Mouse (Mus musculus): ENCODE data around the gene Olfr545. TPM values are rescaled to one million over a fixed set of nuclear protein-coding genes. Genes with fewer than 3 reads are reported as not detected.
"Not testable (repeated sequence)": the region's sequence is repeated elsewhere in the genome, so short reads cannot be mapped to it uniquely, and the experiment has no call there.

The Olfr545 gene
- polyA plus RNA-seq, 1 experiment from 2014 or later, result 0.09 TPM

DNA sequence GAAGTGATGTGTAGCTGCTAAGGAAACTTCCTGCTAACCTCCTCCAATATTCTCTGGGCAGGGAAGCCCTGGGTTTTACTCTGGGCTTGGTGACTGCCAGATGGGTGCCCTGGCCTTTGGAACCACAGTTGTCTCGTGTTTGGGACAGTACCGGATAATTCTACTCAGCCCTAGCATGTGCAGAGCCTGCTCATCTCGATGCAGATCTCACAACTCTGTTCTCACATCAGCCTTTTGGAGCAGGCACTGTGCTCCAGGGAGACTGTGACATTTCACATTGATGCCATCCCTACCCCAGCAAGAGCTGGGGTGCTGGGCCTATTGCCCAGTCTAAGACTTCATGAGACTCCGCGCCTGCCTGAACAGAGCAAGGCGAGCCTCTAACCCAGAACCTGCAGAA is 9.3 kb upstream of the Olfr545 start:
- Histone ChIP-seq H3K4me2 (no peak overlapping the region), H3K36me3 (no peaks in the 10 kb centered on the region), H3K9me3 (no peaks in the 10 kb centered on the region), H3K9ac (replicated peaks) (no peak overlapping the region), H3K4me3 (replicated peaks) (no peak overlapping the region), H3K27ac (no peak overlapping the region), H3K4me1 (replicated peaks) (peaks cover 5% of the 10 kb centered on the region; the same call in 1 of the 2 replicates), H3K27me3 (peaks cover 31% of the 10 kb centered on the region)
- no peak for ATAC-seq (ENCODE audit: insufficient number of reproducible peaks, insufficient read depth, low FRiP score, low TSS enrichment, low read depth)
- 93% methylated on average over 6 of the region's 6 CpGs for WGBS

DNA sequence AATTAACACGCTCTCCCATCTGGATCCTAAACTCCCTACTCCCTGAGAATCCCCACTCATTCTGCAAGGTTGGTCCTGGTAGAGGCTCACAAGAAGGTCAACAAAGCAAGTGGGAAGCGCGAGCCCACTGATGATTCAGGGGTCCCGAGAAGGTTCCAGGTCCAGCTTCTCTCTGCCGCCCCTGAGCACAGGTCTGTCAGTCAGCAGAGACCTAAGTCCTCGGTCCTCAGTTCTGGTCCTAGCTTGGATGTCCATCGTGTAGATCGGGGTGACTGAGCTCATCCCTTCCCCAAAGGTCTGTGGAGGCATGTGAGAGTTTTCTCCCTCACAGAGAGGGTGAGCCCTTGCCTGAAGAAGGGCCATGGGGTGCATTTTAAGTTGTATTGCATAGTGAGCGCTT is 8.7 kb upstream of the Olfr545 start:
- Histone ChIP-seq H3K36me3 (no peaks in the 10 kb centered on the region), H3K9ac (replicated peaks) (no peak overlapping the region), H3K4me1 (replicated peaks) (peaks cover 5% of the 10 kb centered on the region; the same call in 1 of the 2 replicates), H3K27me3 (peaks cover 28% of the 10 kb centered on the region), H3K27ac (no peak overlapping the region), H3K9me3 (no peaks in the 10 kb centered on the region), H3K4me3 (replicated peaks) (no peak overlapping the region), H3K4me2 (no peak overlapping the region)
- no peak for ATAC-seq (ENCODE audit: insufficient number of reproducible peaks, insufficient read depth, low FRiP score, low TSS enrichment, low read depth)
- 88% methylated on average over 9 of the region's 9 CpGs for WGBS

DNA sequence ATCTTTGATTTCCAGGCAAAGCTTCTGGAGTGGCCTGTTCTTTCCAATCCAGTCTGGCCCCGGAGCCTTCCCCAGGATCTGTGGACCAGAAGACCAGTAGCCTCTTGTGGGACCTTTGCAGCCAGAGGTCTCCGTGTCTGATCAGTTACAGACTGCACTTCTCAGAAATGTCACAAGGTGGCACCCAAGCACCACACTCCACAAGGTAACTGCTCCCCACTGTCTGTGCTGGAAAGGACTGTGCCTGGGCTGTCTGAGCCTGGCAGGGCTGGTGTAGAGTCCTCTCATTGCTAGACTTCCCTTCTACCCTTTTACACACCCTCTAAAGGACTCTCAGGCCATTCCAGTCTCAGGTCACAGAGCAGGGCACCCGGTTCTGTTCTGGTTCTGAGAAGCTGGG is 7.5 kb upstream of the Olfr545 start:
- peak; percentile 72; the same call in 1 of the 2 replicates for ATAC-seq (ENCODE audit: insufficient number of reproducible peaks, insufficient read depth, low FRiP score, low TSS enrichment, low read depth)
- H3K4me2 ChIP-seq, result no peak overlapping the region
- no peak overlapping the region for H3K4me3 ChIP-seq (replicated peaks)
- no peak overlapping the region for H3K9ac ChIP-seq (replicated peaks)
- no peaks in the 10 kb centered on the region for H3K36me3 ChIP-seq
- no peak overlapping the region for H3K27ac ChIP-seq
- WGBS, result 53% methylated on average over 3 of the region's 3 CpGs
- H3K27me3 ChIP-seq, result peaks cover 17% of the 10 kb centered on the region
- H3K9me3 ChIP-seq, result no peaks in the 10 kb centered on the region
- H3K4me1 ChIP-seq (replicated peaks), result no peaks in the 10 kb centered on the region

DNA sequence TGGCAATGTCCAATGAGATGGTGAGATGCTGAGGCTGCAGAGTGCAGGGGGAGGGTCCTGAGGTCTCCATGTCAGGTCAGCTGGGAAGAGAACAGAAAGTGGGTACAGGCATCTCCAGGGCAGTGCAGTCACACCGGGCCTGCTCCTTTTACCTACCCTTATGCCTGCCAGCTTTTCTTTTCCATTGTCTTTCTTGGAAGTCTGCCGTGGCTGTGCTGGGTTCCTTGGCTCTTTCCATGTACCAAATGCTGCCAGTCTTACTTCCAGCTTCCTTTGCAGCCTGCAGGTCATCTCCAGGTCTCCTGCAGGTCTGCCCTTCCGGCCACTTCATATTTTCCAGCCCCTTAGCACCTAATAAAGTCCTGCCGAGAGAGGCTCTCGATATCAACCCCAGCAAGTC is 2.6 kb upstream of the Olfr545 start:
- Histone ChIP-seq H3K4me2 (no peak overlapping the region), H3K4me3 (replicated peaks) (no peak overlapping the region), H3K27me3 (no peaks in the 10 kb centered on the region), H3K4me1 (replicated peaks) (no peaks in the 10 kb centered on the region), H3K9me3 (no peaks in the 10 kb centered on the region), H3K9ac (replicated peaks) (no peak overlapping the region), H3K36me3 (no peaks in the 10 kb centered on the region), H3K27ac (no peak overlapping the region)
- 65% methylated on average over 5 of the region's 5 CpGs for WGBS
- no peak for ATAC-seq (ENCODE audit: insufficient number of reproducible peaks, insufficient read depth, low FRiP score, low TSS enrichment, low read depth)

DNA sequence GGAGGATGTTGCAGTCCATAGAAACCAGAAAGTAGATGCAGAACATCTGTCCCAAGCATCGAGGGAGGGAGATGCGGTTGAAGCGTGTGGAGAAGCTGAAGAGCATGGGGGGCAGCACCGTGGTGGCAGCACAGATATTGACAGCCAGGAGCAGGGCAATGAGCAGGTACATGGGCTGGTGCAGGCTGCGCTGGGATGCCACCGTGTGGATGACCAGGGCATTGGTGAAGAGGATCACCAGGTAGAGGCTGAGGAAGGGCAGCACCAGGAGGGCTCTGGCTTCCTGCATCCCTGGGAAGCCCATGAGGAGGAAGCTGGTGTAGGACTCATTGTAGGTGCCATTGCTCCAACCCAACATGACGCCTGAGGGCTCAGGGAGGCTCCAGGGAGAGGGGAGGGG is 5.0 kb downstream of the Olfr545 start:
- not testable (repeated sequence) for H3K36me3 ChIP-seq; H3K27me3 ChIP-seq; H3K9ac ChIP-seq (replicated peaks); H3K4me3 ChIP-seq (replicated peaks); ATAC-seq (ENCODE audit: insufficient number of reproducible peaks, insufficient read depth, low FRiP score, low TSS enrichment, low read depth); H3K4me2 ChIP-seq; H3K27ac ChIP-seq; H3K4me1 ChIP-seq (replicated peaks); H3K9me3 ChIP-seq
- 44% methylated on average over 7 of the region's 7 CpGs for WGBS

DNA sequence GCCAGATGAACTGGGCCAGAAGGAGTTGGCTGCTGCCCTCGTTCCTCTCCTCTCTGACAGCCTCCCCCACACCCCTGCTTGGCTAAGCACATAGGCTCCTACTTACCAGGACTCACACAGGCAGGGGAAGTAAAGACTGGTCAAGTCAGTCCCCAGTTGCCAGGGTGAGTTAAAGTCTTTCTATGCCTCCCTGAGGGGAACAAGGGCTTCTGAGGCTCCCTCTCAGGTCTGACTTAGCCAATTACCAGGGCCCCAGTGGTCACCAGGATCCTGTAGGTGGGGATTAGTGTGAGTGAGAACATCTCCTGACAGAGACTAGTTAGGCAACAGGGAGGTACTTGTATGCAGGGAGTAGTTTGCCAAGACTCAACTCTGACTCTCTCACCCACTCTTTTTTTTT is 11.2 kb downstream of the Olfr545 start, which contains the start of gene Olfr544:
TSS of gene Olfr544 (minus strand) at position 153 of the 400 bp plus-strand sequence.
- Histone ChIP-seq H3K4me3 (replicated peaks) (no peak within 1 kb of the TSS), H3K9ac (replicated peaks) (no peak within 1 kb of the TSS), H3K27ac (no peak within 1 kb of the TSS), H3K4me1 (replicated peaks) (no peaks in the 10 kb centered on the region), H3K4me2 (no peak within 1 kb of the TSS), H3K9me3 (no peaks in the 10 kb centered on the region), H3K36me3 (no peaks in the 10 kb centered on the region), H3K27me3 (no peaks in the 10 kb centered on the region)
- no peak for ATAC-seq (ENCODE audit: insufficient number of reproducible peaks, insufficient read depth, low FRiP score, low TSS enrichment, low read depth)
- WGBS, result 40% methylated on average over 1 of the region's 1 CpGs

DNA sequence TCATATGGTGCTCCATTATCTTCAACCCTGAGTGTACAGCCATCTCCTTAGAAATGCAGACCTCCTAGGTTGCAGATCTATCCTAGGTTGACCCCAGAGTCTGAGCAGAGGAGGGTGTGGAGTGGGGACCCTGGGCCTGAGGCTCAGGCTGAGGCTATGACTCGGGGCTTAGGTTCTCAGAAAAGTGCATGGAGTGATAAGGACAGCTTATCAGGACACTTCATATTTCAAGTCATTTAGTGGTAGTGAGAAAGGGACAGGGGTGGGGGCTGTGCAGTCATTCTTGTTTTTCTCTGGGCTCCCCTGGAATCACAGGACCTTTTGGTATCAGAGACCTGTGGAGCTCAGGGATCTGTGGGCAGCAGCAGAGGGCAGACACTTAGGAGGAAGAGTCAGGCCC is 13.3 kb downstream of the Olfr545 start:
- no peaks in the 10 kb centered on the region for H3K4me1 ChIP-seq (replicated peaks)
- no peak for ATAC-seq (ENCODE audit: insufficient number of reproducible peaks, insufficient read depth, low FRiP score, low TSS enrichment, low read depth)
- H3K9ac ChIP-seq (replicated peaks), result no peak overlapping the region
- no peaks in the 10 kb centered on the region for H3K27me3 ChIP-seq
- H3K4me2 ChIP-seq, result no peak overlapping the region
- no peak overlapping the region for H3K4me3 ChIP-seq (replicated peaks)
- no peak overlapping the region for H3K27ac ChIP-seq
- H3K36me3 ChIP-seq, result no peaks in the 10 kb centered on the region
- no peaks in the 10 kb centered on the region for H3K9me3 ChIP-seq
- WGBS, result 63% methylated on average over 1 of the region's 1 CpGs

DNA sequence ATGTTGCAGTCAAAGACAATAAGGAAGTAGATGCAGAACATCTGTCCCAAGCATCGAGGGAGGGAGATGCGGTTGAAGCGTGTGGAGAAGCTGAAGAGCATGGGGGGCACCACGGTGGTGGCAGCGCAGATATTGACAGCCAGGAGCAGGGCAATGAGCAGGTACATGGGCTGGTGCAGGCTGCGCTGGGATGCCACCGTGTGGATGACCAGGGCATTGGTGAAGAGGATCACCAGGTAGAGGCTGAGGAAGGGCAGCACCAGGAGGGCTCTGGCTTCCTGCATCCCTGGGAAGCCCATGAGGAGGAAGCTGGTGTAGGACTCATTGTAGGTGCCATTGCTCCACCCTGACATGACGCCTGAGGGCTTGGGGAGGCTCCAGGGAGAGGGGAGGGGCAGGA is 14.6 kb downstream of the Olfr545 start:
- H3K4me1 ChIP-seq (replicated peaks); H3K27ac ChIP-seq; H3K9me3 ChIP-seq; H3K4me2 ChIP-seq; H3K27me3 ChIP-seq; H3K4me3 ChIP-seq (replicated peaks); ATAC-seq (ENCODE audit: insufficient number of reproducible peaks, insufficient read depth, low FRiP score, low TSS enrichment, low read depth); H3K36me3 ChIP-seq; H3K9ac ChIP-seq (replicated peaks): not testable (repeated sequence)
- WGBS, result 55% methylated on average over 8 of the region's 8 CpGs

DNA sequence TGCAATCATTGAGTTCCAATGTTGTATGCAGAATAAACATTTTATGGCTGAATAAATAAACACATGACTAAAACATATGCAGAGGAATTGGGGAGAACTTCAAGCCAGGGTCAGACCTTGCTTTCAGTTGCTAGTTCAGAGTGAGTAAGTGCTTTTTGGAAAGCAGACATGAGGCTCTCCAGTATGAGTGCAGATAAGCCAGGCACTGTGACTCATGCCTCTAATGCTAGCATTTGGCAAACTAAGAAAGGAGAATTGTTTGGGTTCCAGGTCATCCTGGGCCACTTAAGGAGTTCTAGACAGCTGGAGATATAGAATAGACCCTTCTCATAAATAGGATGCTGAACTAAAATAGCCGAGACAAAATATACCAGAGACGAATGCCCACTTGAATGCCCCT is 15.7 kb downstream of the Olfr545 start:
- WGBS, result 95% methylated on average over 2 of the region's 2 CpGs
- Histone ChIP-seq H3K27ac (no peak overlapping the region), H3K27me3 (no peaks in the 10 kb centered on the region), H3K4me1 (replicated peaks) (no peaks in the 10 kb centered on the region), H3K9me3 (no peaks in the 10 kb centered on the region), H3K36me3 (no peaks in the 10 kb centered on the region), H3K4me2 (no peak overlapping the region), H3K4me3 (replicated peaks) (no peak overlapping the region), H3K9ac (replicated peaks) (no peak overlapping the region)
- ATAC-seq (ENCODE audit: insufficient number of reproducible peaks, insufficient read depth, low FRiP score, low TSS enrichment, low read depth), result no peak

DNA sequence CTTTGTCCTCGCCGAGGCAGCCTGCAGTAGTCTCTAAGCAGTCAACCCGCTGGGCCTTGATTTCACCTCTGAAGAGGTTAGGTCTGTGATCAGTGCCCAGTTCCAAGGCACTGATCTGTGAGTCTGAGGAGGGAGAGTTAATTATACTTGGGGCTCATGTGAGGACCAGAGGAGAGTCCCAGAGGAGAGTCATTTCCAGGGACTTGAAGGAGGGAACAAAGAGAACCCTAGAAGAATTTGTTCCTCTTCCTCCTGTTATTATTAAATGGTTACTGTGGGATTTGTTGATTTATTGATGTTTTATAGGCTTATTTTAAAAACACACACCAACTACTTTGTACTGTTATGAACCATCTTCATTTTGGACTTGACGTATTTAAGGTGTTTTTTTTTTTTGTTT is 17.8 kb downstream of the Olfr545 start, which contains the start of gene Olfr543:
TSS of gene Olfr543 (minus strand) at position 101 of the 400 bp plus-strand sequence.
- no peak within 1 kb of the TSS for H3K4me3 ChIP-seq (replicated peaks)
- H3K27me3 ChIP-seq, result no peaks in the 10 kb centered on the region
- ATAC-seq (ENCODE audit: insufficient number of reproducible peaks, insufficient read depth, low FRiP score, low TSS enrichment, low read depth), result no peak
- H3K27ac ChIP-seq, result no peak within 1 kb of the TSS
- no peaks in the 10 kb centered on the region for H3K9me3 ChIP-seq
- 92% methylated on average over 4 of the region's 4 CpGs for WGBS
- H3K4me1 ChIP-seq (replicated peaks), result no peaks in the 10 kb centered on the region
- no peak within 1 kb of the TSS for H3K4me2 ChIP-seq
- no peak within 1 kb of the TSS for H3K9ac ChIP-seq (replicated peaks)
- no peaks in the 10 kb centered on the region for H3K36me3 ChIP-seq

DNA sequence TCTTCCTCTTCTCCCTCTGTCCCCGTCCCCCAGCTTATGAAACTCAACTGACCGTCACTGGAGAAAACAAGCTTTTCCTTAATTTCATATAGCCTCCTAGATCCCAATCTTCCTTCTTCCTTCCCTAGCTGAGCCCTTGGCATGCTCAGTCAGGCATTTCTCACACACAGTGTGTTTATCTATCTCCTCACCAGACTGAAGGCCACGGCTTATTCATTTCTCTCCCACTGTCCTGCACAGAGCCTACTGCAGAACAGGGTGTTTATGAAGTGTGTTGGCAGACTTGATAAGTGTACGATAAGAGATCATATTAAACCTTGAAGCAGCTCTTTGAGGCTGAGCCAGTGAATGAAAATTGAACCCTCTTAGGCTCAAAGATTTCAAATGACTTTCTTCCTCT is 18.6 kb downstream of the Olfr545 start:
- no peaks in the 10 kb centered on the region for H3K36me3 ChIP-seq
- no peak overlapping the region for H3K4me3 ChIP-seq (replicated peaks)
- H3K4me1 ChIP-seq (replicated peaks), result no peaks in the 10 kb centered on the region
- H3K27me3 ChIP-seq, result no peaks in the 10 kb centered on the region
- H3K27ac ChIP-seq, result no peak overlapping the region
- no peak overlapping the region for H3K9ac ChIP-seq (replicated peaks)
- ATAC-seq (ENCODE audit: insufficient number of reproducible peaks, insufficient read depth, low FRiP score, low TSS enrichment, low read depth), result no peak
- H3K4me2 ChIP-seq, result no peak overlapping the region
- no peaks in the 10 kb centered on the region for H3K9me3 ChIP-seq
- 89% methylated on average over 4 of the region's 4 CpGs for WGBS

DNA sequence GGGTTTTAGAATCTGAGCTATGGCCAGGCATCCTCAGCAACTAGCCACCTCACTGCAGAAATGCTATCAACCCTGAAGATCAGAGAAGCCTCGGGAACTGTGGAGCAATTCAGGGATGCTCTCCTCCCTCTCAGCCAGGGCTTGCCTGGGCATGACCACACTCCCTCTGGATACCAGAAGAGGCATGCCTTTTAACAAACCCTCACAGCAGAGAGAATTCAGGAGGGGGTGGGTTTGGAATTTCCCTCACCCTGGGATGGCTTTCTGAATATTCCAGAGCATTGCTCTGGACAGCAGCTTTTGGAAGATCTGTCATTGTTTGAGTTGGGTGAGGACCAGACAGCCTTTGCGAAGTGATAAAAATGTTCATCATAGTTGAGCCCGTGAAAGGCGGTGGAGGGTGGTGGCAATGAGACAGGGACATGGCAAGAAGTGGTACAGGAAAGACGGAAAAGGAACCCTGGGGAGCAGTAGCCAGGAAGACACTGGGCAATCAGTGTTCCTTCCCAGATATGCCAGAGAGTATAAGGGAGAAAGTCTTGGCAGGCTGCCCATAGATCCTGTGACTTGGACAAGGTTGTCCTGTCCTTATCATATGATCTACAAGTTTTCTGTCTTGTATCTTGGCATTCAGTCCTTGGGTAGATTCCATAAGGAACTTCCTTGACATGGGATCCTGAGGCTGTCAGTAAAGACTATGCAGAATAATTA is 19.9 kb downstream of the Olfr545 start:
- Histone ChIP-seq H3K36me3 (no peaks in the 10 kb centered on the region), H3K9me3 (no peaks in the 10 kb centered on the region), H3K9ac (replicated peaks) (no peak overlapping the region)

More for the DNA sequence above, 19.9 kb downstream of the Olfr545 start:
- H3K4me2 ChIP-seq, result no peak overlapping the region
- ATAC-seq (ENCODE audit: insufficient number of reproducible peaks, insufficient read depth, low FRiP score, low TSS enrichment, low read depth), result no peak
- H3K27ac ChIP-seq, result no peak overlapping the region
- no peak overlapping the region for H3K4me3 ChIP-seq (replicated peaks)
- WGBS, result 74% methylated on average over 5 of the region's 5 CpGs
- H3K4me1 ChIP-seq (replicated peaks), result no peaks in the 10 kb centered on the region
- H3K27me3 ChIP-seq, result no peaks in the 10 kb centered on the region

Data from limb, embryonic 12.5 days (tissue).